Mouse (Mus musculus): ENCODE results near the gene Hist1h4d. TPM values are rescaled to one million over a fixed set of nuclear protein-coding genes. Genes with fewer than 3 reads are reported as not detected.
"Not testable (repeated sequence)": the region's sequence is repeated elsewhere in the genome, so short reads cannot be mapped to it uniquely, and the experiment has no call there.

Hist1h4d gene
- total RNA-seq (2015; ENCODE audit: low replicate concordance) (243 and 262 TPM in 2 replicates), total RNA-seq (2017; ENCODE audit: low replicate concordance) (403 and 449 TPM in 2 replicates)

DNA sequence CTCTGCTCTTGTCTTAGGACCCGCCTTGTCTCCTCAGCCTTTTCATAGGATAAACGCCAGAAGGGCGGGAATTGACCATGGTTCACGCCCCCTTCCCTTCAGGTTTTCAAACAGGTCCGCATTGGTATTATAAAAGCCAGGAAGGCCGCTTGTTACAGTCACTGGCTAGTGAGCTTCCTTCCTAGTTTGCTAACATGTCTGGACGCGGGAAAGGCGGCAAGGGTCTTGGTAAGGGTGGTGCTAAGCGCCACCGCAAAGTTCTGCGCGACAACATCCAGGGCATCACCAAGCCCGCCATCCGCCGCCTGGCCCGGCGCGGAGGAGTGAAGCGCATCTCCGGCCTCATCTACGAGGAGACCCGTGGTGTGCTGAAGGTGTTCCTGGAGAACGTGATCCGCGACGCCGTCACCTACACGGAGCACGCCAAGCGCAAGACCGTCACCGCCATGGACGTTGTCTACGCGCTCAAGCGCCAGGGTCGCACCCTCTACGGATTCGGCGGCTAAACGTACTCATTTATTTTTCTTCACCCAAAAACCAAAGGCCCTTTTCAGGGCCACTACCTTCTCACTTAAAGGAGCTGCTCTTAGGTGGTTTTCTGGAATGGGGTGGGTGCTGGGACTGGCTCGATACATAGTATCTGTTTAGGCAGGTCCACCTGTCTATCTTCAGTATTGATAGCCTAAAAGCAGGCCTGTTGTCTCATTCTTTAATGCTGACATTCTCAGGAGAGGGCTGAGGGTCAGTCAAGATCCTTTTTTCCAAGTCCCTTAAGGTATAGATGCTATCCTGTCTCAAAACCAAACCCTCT, at the start of gene Hist1h4d:
Gene Hist1h4d, plus strand, starts transcription at position 191 of the 811 bp plus-strand sequence.
- peak; percentile 60 for ATAC-seq (replicated peaks; ENCODE audit: low FRiP score, poor library complexity, severe bottlenecking)

DNA sequence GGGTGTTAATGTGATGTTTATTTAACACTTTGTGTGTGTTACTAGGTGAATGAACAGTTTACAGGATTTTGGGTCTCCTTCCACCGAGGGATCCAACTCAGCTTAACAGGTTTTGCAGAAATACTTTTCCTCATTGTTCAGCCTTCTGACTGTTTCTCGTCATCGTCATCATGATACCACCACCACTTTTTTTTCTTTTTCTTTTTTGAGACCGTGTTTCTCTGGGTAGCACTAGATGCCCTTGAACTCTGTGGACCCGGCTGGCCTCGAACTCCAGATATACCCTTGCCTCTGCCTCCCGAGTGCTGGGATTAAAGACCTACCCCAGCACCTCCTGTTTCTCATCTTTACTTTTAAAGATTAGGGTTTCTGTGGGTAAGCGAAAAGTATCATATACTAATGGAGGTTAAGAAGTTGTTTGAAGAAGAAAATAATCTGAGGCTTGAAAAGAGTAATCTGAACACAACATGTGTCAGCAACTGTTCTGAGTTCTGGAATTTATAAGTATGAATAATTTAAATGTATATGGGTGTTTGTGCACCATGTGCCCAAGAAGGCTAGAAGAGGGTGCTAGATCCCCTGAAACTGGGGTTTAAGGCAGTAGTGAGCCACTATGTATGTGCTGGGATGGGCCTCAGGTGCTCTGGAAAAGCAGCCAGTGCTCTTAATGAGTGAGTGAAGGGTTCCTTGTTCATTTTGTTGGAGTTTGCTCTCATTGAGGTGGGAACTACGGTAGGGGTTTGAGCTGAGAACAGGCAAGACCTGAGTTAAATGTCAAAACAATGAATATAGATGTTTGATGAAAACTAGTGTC, 48.9 kb upstream of the Hist1h4d start:
- no peak for ATAC-seq (replicated peaks; ENCODE audit: low FRiP score, poor library complexity, severe bottlenecking)

DNA sequence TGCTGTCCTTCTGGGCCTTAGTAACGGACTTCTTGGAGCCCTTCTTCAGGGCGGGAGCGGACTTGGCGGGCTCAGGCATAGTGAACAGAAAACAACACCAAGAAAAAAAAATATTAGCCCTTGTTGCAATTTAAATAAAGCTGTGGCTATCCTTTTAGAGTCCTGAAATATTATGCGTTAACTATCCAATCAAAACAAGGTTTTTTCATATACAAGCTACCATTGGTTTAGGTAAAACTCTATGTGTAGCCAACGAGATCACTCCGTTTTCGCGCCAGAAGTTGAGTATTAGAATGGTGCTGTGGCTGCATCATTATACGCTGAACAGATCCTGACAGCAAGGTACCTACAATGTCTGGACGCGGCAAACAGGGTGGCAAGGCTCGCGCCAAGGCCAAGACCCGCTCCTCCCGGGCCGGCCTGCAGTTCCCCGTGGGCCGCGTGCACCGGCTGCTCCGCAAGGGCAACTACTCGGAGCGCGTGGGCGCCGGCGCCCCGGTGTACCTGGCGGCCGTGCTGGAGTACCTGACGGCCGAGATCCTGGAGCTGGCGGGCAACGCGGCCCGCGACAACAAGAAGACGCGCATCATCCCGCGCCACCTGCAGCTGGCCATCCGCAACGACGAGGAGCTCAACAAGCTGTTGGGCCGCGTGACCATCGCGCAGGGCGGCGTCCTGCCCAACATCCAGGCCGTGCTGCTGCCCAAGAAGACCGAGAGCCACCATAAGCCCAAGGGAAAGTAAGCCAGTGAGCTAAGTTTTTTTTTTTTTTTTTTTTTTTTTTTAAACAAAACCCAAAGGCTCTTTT, 47.6 kb upstream of the Hist1h4d start, which contains the start of gene Hist1h2af:
Gene Hist1h2af, plus strand, starts transcription at position 347 of the 808 bp plus-strand sequence.
- peak; percentile 49 for ATAC-seq (replicated peaks; ENCODE audit: low FRiP score, poor library complexity, severe bottlenecking)

DNA sequence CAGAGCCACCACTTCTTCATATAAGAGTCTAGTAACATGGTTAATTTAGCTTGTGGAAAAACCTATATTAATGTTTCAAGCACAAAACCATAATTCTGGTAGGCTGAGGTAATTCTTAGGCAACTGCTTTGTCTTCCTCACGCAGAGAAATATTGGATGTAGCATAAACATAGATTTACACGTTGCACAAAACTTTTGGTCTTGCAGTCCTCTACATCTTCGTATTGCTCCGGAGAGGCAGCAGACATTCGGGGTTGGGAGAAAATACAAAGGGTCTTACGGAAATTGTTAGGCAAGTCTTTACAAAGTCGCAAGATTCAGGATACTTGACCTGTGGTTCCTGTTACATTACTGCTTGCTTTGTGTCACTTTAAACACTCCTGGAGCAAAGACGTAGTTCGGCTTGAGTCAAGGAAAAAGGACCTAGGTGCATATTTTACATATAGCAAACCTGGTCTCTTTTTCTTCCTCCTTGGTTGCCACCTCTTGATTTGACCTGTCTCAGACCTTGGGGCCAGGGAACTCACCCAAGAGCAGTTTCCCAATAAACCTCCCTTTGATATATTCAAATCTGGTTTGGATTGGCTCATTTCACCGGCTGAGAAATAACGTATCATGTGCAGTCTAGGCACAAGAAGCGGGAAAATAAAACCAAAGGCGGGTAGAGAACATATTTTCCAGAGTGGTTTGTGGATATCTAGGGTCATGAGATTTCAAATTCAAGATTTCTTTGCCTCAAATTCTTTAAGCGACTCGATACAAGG, 46.8 kb upstream of the Hist1h4d start:
- ATAC-seq (replicated peaks; ENCODE audit: low FRiP score, poor library complexity, severe bottlenecking) = peak; percentile 37

DNA sequence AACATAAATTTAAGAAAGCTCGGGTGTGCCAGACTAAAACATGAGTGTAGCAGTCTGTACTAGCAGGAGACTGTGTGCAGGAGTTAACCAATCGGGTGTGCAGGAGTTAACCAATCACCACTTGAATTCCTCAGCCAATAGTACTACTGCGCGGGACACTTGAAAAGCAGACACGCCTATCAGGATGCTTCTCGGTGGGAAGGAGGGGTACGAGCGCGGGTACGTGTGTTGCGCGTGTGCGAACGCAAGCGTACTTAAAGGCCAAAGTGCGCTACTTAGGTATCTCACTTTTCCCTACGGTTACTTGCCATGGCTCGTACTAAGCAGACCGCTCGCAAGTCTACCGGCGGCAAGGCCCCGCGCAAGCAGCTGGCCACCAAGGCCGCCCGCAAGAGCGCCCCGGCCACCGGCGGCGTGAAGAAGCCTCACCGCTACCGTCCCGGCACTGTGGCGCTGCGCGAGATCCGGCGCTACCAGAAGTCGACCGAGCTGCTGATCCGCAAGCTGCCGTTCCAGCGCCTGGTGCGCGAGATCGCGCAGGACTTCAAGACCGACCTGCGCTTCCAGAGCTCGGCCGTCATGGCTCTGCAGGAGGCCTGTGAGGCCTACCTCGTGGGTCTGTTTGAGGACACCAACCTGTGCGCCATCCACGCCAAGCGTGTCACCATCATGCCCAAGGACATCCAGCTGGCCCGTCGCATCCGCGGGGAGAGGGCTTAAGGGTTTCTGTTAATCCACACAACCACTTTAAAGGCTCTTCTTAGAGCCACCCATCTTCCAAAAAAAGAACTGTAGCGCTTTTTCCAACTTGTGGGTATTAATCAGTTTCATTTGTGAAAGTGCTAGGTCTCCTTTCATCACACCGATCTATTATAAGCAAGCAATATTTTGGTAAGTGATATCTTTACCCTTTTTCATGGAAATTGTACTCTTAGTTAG, 46.0 kb upstream of the Hist1h4d start, which contains the start of gene Hist1h3g:
Gene Hist1h3g, plus strand, starts transcription at position 286 of the 939 bp plus-strand sequence.
- peak; percentile 69 for ATAC-seq (replicated peaks; ENCODE audit: low FRiP score, poor library complexity, severe bottlenecking)

DNA sequence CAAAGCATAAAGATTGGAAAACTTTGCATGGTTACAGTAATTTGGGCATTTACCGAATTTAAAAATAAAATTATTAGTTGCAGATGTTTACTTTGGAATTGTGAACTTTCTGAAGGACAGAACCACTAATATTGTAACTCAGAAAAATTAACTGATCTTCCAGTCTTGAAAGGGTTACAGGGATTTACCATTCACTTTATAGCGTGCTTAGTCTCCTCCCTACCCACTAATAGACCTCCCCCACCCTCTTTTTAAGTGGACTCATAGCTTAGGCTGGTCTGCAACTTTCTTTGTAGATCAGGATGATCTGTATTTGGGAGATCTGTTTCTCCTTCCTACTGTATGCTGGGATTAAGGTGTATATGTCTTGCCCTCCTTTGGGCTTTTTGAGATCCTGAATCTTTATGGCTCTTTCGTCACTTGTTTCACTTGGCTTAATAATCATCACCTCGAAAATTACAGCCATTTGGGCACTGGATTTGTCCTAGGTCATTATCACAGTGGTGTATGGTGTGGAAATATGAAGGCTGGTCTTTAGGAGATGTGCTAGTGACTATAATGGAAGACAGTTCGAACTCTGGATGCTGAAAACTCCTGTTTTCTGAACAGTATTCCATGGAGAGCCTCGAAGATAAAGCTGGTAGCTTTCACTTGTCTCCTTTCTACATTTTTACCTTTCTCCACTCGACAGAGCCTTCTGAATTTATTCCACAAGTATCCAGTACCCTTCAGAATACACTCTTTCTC, 45.1 kb upstream of the Hist1h4d start:
- ATAC-seq (replicated peaks; ENCODE audit: low FRiP score, poor library complexity, severe bottlenecking) = no peak

DNA sequence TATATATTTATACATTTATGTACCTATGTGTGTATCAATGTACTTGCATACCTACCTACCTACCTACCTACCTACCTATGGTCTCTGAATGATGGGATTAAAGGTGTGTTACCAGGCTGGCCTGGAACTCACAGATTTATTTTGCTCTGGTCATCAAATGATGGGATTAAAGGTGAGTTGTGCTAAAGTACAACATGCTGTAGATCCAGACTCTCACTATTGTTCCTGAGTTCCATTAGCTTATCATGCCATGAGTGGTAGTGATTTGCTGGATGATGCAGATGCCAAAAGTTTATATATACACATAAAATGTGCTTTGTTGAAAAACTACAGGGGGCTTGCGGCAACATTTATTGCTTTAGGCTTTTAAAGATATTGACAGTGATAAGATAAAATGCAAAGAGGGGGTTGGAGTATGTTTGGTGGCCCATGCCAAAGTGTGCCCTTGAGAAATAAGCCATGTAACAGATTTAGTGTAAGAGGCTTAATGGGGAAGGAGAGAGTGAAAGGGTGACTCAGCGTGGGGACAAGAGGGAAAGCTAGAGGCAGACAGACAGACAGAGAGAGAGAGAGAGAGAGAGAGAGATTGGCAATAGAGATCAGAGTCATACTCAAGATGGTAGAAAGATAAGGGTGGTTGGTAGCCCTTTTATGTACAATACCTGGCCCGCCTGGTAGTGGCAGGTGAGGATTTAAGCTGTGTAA, 44.2 kb upstream of the Hist1h4d start:
- ATAC-seq (replicated peaks; ENCODE audit: low FRiP score, poor library complexity, severe bottlenecking) = no peak

DNA sequence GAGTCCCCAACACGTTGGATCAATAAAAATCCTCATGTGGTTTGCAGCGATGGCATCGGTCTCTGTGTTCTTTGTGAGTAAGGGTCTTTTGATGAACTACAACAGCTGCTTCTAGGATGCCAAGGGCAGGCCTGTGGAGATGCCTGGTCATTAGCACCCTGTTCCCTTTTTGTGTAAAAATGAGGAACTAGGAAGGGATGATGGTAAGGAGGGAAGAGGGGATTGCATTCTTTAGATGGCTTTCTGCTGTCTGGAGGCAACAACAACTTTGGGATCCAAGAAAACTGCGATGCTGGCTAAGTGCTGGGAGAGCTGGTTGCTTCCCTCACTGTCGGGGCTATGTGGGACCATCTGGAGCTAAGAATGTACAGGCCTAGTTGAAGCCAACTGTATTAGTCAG, 43.1 kb upstream of the Hist1h4d start:
- ATAC-seq (replicated peaks; ENCODE audit: low FRiP score, poor library complexity, severe bottlenecking) = no peak

DNA sequence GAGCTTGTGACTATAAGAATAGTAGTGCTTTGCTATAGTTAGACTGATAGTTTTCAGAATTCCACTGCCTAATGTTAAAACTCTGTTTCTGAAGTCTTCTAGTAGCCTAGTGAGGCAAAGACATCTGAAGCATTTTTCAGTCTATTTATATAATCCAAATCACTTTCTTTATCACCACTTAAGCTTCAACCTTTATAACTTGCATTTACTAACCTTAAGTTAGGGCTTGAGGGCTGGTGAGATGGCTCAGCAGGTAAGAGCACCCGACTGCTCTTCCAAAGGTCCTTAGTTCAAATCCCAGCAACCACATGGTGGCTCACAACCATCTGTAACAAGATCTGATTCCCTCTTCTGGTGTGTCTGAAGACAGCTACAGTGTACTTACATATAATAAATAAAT, 41.6 kb upstream of the Hist1h4d start:
- ATAC-seq (replicated peaks; ENCODE audit: low FRiP score, poor library complexity, severe bottlenecking) = not testable (repeated sequence)

DNA sequence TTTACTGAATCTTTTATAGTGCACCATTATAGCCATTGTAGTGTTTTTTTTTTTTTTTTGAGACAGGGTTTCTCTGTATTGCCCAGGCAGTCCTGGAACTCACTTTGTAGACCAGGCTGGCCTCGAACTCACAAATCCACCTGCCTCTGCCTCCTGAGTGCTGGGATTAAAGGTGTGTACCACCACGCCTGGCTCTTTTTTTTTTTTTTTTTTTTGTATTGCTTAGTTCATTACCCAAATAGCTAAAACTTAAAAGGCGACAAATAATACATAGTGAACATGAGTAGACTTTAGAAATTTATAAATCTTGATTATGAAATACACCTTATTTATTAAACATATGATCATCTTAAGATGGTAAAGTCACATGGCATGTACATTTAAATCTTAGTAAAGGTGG, 39.9 kb upstream of the Hist1h4d start:
- ATAC-seq (replicated peaks; ENCODE audit: low FRiP score, poor library complexity, severe bottlenecking) = no peak

DNA sequence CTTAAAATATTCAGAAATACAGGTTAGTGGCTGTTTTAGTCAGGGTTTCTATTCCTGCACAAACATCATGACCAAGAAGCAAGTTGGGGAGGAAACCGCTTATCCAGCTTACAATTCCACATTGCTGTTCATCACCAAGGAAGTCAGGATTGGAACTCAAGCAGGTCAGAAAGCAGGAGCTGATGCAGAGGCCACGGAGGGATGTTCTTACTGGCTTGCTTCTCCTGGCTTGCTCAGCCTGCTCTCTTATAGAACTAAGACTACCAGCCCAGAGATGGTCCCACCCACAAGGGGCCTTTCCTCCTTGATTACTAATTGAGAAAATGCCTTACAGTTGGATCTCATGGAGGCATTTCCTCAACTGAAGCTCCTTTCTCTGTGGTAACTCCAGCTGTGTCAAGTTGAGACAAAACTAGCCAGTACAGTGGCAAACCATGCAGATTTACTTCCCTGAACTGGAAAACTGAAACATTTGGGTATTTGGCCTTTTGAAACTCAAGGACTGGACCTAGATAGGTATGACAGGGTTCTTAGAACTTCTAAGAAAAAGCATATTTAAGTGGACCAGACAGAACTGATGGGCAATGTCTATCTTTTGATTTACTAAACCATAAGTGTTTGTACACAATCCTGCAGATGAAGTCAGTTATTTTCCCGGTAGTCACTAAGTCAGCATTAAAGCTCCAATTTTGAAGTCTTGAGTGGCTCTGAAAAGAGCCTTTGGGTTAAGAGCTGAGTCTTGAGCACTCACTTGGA, 39.0 kb upstream of the Hist1h4d start:
- ATAC-seq (replicated peaks; ENCODE audit: low FRiP score, poor library complexity, severe bottlenecking) = not testable (repeated sequence)

DNA sequence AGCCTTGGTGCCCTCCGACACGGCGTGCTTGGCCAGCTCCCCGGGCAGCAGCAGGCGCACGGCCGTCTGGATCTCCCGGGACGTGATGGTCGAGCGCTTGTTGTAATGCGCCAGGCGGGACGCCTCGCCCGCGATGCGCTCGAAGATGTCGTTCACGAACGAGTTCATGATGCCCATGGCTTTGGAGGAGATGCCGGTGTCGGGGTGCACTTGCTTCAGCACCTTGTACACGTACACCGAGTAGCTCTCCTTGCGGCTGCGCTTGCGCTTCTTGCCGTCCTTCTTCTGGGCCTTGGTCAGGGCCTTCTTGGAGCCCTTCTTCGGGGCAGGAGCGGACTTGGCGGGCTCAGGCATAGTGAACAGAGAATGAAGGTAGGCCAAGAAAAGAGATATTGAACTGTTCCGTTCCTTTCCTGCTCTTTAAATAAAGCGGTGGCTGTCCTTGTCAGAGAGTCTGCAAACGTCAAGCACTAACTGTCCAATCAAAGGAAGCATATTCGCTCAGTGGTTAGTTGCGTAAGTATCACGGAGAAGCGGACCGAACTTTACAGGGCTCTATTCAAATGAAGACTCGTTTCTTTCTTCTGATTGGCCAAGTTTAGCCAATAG, 38.3 kb upstream of the Hist1h4d start, which contains the start of gene Hist1h2bh:
Gene Hist1h2bh, minus strand, starts transcription at position 394 of the 609 bp plus-strand sequence.
- ATAC-seq (replicated peaks; ENCODE audit: low FRiP score, poor library complexity, severe bottlenecking) = peak; percentile 90

DNA sequence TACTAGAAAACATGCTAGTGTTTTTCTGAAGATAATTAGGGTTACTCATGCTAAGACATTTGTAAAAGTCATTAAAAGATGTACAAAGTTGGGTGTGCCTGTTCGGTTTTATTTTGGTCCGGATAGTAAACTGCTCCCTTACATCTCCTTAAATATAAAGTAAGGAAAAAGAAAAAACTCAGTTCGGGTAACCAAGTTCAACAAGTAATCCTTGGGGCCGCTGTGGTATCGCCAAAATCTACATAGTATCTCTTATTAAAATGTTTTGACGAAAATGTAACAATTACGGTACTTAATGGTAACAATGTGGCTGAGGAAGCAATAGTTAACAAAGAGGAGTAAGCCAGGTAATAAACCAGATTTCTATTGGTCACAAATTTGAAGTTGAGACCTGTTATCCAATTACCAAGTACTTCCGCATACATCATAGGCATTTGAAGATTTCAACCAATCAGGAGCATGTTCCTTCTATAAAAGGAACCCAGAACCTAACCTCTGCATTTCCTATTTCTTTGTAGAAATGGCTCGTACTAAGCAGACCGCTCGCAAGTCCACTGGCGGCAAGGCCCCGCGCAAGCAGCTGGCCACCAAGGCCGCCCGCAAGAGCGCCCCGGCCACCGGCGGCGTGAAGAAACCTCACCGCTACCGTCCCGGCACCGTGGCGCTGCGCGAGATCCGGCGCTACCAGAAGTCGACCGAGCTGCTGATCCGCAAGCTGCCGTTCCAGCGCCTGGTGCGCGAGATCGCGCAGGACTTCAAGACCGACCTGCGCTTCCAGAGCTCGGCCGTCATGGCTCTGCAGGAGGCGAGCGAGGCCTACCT, 37.2 kb upstream of the Hist1h4d start, which contains the start of gene Hist1h3f:
Gene Hist1h3f, plus strand, starts transcription at position 88 of the 822 bp plus-strand sequence.
- ATAC-seq (replicated peaks; ENCODE audit: low FRiP score, poor library complexity, severe bottlenecking) = peak; percentile 82

DNA sequence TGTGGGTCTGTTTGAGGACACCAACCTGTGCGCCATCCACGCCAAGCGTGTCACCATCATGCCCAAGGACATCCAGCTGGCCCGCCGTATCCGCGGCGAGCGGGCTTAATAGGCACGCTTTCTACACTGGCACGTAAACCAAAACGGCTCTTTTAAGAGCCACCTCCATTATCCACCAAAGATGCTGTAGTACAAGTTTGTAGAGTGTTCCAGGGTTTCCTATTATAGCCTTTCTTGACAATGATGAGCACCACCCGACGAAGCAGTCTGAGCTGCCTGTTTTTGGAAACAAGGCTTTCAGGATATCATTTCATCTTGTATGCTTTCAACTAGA, 36.6 kb upstream of the Hist1h4d start:
- ATAC-seq (replicated peaks; ENCODE audit: low FRiP score, poor library complexity, severe bottlenecking) = peak; percentile 38

DNA sequence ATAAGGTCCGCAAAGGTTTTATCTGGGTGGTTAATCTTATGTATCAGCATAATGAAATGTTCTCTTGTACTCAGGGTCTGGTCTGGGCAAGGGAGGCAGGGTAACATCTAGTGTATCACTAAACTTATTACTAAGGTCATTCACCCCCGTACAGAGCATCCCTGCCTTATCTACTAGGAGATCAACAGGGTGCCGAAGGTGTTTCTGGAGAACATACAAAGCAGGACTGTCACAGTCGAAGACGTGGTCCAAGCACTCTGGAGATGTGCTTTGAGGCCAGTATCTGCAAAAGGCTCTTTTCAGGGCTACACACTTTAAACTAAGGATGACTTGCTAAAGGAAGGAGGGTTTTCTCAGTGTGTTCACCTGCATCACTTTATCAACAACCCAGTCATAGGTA, 34.7 kb upstream of the Hist1h4d start:
- no peak for ATAC-seq (replicated peaks; ENCODE audit: low FRiP score, poor library complexity, severe bottlenecking)
